Mouse (Mus musculus): ENCODE results near the gene Plppr2. TPM values are rescaled to one million over a fixed set of nuclear protein-coding genes. Genes with fewer than 3 reads are reported as not detected.
A peak's percentile ranks its signal among the peaks of the same experiment; 100 is the strongest.

Gene Plppr2
- under 1 TPM; 0.50 to 0.81 TPM for total RNA-seq (2021)
- long read RNA-seq, experiment 1 = 0 reads
- long read RNA-seq, experiment 2 = 0 reads

DNA sequence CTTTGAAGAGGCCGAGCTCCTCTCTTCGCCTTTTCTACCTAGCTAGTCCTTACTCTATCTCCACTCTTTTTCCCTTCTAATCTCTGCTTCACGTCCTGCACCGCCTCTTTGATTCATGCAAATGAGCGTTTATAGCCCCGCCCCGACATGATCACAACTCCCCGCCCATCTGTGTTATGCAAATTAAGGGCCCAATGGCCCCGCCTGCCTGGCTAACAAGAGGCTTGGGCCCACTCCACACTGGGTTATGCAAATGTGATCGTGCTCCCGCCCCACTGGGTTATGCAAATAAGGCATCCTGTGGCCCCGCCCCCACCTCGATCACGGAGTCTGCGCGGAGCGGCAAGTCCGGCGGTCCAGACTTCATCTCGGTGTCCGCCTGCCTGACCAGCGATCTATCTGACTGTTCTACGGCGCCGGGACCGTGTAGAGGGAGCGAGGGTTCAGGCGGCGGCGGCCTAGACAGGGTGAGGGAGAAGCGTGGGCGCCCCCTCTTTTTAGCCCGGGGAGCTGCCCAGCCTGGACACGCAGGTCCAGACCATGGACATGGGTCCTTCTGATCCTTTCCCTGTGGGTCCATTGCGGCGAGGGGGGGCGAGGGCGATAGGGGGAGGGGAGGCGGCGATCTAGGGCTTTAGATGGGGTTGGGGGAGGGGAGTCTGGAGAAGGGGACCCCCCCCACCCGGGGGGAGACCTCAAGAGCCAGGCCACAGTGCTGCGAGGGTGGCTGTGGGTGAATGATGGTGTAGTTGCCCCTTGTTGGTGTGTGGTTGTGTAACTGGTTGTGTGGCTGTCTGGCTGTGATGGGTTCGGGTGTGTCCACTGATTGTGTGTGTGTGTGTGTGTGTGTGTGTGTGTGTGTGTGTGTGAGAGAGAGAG, at the start of gene Plppr2:
TSS of gene Plppr2 (plus strand) at position 342 of the 879 bp plus-strand sequence.
- DNase-seq (ENCODE audit: low spot score) = peak; percentile 91

DNA sequence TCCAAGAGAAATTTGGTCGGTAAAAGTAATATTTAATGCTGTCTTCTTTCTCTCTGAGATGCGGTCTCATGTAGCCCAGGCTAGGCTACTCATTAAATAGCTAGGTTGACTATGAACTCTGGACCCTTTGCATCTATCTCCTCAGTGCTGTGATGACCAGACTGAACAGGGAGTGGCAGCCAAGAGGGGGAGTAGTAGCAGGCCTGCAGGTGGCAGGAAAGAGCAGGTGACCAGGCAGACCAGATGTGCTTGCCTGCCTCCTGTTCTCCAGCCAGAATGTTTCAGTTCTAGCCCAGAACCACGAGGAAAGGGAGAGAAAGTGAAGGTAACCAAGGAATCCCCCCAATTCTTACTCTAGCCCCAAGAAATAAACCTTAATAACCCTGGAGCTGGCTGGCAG, 47.6 kb upstream of the Plppr2 start:
- DNase-seq (ENCODE audit: low spot score) = no peak

DNA sequence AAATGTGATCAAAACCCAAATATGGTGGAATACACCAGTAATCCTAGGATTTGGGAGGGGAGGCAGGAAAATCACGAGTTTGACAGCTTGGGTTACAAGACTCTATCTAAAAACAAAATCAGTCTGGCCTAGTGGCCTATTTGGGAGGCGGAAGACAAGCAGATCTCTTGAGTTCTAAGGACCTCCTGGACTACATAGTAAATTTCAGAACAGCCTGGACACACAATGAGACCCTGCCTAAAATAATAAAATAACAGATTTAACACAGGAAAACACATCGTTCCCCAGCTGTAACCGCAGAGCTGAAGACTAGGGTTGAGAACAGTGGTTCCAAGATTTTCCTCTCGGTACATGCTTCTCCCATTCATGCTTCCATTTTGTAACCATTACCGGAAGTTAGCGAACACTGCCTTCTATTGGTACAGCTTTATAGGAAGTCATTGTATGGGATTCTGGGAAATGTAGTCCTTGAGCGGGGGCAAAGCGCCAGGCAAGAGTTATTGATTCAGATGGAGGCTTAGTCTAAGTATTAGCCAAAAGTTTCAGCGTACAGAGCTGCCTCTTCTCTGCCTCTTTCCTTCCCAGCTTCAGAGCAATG, 35.5 kb upstream of the Plppr2 start:
- peak; percentile 73 for DNase-seq (ENCODE audit: low spot score)

DNA sequence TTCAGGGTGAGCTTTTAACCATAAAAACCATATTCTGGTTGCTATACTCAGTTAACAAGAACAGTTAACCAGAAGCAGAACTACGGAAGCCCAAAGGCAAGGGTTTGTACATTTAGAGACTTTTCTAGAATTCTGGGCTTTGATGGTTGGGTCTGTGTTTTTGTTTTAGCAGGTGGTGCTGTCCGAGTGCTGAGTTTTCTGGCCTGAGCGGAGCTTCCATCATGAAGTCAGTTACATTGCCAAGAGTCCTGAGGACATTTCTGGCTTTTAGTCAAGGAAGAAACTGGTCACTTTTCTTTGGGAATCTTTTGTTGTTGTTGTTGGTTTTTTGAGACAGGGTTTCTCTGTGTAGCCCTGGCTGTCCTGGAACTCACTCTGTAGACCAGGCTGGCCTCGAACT, 32.8 kb upstream of the Plppr2 start:
- DNase-seq (ENCODE audit: low spot score) = no peak

DNA sequence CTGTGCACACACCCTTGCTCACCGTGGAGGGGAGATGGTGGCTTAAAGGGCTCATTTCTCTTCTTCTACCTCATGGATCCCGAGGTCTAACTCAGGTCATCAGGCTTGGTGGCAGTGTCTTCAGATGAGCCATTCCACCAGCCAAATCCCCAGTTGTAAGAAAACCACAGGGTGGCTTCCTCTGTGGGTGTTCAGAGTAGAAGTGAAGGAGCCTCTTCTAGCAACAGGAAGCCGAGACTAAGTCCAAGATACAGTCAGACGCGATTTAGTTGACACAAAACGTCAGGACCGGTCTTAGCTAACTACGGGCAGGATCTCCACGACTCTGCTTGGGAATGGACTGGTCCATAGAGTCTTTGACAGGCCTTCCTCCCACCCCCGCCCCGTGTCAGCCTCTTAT, 28.6 kb upstream of the Plppr2 start:
- no peak for DNase-seq (ENCODE audit: low spot score)

DNA sequence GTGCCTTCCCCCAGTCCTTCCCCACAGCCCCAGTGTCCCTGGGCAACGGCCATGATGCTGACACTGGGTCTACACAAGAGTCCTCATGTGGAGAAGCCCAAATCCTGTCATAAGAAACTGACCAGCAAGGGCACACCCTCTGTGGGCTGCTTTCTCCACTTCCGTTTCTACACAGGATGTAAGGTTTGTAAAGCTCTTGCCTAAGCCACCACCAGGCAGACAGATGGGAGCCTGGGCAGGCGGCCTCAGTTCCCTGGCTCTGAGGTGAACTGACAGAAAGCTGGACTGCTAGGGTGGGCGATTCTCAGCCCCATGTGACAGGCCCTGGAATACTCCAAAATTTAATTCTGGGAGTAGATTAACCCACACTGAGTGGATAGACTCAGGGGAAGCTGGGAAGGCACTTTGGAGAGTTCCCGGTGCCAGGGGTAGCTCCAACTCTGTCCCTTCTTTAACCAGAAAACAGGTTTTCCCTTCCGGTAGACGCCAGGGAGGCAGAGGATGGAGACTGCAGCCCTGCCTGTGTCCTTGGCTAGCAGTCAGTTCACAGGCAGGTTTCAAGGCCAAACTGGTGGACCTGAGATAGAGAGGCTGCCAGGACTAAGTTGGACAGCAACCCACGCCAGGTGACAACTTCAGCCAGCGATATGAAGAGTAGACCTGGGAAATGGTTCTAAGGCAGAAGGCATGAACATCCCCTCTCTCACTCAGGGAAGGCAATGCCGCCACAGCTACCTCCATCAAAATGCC, 27.2 kb upstream of the Plppr2 start:
- no peak for DNase-seq (ENCODE audit: low spot score)

DNA sequence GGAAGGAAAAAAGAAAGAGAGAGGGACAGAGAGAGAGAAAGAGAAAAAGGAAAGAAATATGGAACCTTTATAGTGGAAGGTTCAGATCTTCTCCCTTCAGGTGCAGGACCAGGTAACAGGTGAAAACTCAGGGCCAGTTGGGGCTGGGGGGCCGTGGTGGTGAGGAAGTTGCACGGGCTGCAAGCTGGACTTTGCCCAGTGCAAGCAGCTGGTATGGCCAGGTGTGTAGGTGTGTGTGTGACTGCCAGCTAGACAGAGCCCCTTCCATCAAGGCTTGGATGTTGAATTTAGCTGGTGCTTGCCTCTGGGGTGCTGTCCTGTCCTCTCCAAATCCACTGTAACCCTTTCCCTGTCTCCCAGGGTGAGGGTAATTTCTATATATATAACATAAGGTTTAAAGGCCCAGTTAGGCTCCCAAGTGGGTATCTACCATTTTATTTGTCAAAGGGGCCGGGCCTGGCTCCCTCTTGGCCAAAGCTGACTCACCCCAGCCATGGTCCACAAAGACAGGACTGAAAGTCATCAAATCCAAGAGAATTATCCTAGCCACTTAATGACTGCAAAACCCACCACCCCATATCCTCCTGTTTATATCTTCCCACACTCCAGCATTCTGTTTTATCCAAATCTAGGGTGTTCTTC, 19.9 kb upstream of the Plppr2 start:
- DNase-seq (ENCODE audit: low spot score) = no peak

DNA sequence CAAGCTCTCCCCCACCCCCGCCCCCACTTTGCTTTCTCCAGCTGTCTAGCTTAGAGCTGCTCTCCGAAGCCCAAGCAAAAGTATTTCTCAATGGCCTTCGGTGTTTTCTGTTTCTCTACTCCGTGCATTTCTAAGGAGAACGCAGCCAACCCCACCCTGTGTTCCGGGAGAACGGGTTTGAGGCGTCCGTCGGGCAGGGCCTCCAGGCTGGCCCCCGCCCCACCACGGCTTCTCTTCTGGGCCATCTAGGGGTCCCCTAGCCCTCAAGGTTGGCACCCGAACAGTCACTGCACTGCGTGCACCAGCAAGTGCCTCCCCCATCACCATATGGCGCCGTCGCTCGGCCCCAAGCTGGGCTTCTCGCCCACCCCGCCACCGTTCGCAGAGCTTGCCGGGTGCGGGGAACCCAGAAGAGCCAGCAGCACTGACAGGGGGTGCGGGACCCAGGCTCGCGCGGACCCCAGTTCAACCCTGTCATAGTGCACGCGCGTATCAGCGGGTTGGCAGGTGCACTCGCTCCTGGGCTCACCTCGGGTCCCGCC, 19.3 kb upstream of the Plppr2 start:
- no peak for DNase-seq (ENCODE audit: low spot score)

DNA sequence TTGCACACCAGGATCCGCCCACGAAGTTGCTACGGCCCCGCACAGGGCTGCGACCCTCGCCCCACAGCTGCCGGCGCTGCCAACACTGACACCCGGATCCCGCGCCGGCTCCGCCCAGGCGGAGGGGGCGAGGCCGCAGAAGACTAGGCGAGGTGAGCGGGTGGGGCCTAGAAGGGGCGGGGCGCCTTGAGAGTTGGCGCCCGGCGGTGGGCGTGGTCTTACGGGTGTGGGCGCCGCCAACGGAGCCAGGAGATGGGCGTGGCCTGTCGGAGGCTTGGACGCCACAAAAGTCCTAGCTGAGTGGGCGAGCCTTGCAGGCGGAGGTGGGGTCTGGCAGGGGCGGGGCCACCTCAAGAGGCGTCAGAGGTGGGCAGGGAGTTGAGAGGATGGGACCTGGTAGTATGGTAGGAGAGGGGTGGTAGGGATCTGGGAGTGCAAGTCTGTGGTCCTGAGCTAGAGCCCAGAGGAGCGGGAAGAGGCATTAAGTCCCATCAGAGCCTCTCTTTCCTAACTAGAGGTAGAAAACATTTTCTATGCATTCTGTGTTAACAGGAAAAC, 18.7 kb upstream of the Plppr2 start, which contains the start of gene Rab3d:
TSS of gene Rab3d (minus strand) at position 158 of the 558 bp plus-strand sequence.
- peak; percentile 91 for DNase-seq (ENCODE audit: low spot score)

DNA sequence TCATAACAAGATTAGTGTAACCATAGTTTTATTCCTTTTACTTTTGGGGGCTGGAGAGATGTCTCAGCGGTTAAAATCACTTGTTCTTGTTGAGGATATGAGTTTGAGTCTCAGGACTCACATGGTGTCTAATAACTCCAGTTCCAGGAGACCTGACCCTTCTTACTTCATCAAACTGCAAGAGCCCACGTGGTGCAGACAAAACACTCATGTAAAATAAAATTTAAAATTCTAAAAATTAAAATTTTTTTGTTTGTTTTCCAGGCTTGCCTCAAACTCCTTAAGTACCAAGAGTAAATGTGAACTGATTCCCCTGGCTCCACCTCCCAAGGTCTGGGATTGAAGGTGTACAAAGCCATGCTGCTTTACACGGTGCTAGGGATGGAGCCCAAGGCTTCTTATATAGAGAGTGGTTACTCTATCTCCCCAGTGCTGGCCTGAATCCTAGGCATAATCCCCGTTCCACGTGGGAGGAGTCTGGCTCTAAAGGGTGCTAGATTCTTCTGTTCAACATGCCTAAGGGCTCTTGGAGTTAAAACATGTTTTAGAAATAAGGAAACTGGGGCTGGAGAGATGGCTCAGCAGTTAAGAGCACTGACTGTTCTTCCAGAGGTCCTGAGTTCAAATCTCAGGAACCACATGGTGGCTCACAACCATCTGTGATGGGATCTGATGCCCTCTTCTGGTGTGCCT, 18.0 kb upstream of the Plppr2 start:
- DNase-seq (ENCODE audit: low spot score) = no peak

DNA sequence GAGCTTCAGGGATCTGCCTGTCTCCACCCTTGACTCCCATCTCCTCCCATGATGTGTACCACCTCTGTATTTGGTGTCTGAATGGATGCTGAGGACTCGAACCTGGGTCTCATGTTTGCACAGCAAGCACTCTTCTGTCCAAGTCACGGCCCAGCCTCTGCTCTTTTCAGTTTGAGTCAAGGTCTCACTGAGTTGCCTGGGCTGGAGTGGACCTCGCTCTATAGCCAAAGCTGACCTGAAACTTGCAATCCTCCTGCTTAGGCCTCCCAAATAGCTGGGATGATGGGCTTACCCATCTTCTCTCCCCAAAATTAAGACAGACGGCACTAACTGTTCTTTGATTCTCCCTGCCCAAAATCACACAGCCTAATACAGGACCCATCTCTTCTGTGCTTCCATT, 13.8 kb upstream of the Plppr2 start:
- DNase-seq (ENCODE audit: low spot score) = no peak

DNA sequence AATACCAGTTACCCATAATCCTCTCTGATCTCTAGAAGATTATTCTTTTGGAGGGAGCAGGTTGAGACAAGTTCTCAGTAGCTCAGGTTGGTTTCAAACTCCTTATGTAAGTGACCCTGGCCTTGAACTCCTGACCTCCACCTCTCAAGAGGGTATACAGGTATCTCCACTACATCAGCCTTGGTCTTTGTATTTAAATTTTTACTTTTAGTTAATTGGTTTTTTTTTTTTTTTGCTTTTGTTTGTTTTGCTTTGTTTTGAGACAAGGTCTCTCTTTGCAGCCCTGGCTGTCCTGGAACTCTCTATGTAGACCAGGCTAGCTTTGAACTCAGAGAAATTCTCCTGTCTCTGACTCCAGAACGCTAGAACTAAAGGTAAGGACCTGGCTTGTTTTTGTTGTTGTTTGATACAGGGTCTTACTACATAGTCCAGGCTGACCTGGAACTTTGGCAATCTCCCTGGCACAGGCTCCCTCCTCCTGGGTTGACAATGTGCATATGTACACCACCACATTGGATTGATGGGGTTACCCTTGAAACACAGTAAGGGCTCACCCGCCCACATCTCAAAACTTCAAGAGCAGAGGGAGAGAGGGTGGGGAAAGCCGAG, 13.2 kb upstream of the Plppr2 start:
- no peak for DNase-seq (ENCODE audit: low spot score)

DNA sequence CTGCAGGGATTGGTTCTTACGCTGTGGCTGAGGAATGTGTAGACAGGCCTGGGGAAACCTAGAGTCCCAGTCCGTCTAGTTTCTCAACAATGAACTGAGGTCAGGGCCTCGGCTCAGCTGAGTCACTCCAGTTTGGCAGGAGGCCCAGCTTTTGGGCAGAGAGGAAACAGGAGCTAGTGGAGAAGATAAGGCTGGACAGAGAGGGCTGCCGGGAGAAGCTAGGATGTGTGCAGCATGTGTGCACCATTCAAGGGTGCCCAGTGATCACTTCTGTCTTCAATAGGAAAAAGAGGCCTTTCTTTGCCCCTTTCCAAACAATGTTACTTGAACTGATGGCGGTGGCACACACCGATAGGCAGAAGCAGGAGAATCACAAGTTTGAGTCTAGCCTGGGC, 12.7 kb upstream of the Plppr2 start:
- DNase-seq (ENCODE audit: low spot score) = peak; percentile 91

DNA sequence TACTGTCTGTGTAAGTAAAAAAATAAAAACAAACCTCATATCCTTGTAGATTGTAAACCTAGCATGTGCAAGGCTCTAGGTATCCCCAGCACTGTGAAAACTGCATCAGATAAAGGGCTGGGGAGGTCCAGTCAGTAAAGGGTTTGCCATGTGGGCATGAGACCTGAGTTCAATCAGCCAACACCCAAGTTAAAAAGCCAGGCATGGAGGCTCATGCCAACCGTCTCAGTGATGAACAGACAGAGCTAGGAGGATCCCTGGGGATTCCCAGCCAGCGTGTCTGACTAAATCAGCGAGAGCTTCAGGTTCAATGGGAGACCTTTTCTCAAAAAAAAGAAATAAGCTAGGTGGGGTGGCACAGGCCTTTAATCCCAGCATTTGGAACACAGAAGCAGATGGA, 11.8 kb upstream of the Plppr2 start:
- no peak for DNase-seq (ENCODE audit: low spot score)

DNA sequence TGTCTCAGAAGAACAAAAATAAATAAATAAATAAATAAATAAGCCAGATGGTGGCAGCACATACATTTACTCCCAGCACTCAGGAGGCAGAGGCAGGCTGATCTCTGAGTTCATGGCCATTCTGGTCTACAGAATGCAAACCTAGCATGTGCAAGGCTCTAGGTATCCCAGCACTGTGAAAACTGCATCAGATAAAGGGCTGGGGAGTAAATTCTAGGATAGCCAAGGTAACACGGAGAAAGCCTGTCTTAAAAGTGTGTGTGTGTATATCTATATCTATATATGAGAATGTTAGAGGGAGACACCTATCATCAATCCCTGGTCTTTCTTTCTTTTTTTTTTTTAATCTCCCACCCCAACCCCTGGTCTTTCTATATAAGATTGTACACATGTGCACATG, 11.3 kb upstream of the Plppr2 start:
- DNase-seq (ENCODE audit: low spot score) = no peak

DNA sequence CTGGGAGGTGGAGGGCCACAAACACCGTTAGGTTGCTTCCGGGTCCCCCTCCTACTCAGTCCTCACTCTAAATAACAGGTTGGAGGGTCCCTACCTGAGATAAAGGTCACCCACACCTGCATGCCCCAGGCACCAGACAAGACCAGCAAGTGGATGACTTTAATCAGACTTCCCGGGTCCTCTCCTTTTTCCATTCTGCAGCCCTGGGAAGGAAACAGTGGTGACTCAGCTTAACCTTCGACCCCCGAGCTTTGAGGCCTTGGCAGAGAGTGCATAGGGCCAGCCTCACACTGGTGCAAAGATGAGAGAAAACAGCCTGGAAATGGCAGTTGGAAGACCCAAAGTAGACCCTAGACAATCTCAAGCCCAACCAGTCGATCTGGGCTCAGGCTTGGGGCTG, 10.7 kb upstream of the Plppr2 start:
- DNase-seq (ENCODE audit: low spot score) = no peak

DNA sequence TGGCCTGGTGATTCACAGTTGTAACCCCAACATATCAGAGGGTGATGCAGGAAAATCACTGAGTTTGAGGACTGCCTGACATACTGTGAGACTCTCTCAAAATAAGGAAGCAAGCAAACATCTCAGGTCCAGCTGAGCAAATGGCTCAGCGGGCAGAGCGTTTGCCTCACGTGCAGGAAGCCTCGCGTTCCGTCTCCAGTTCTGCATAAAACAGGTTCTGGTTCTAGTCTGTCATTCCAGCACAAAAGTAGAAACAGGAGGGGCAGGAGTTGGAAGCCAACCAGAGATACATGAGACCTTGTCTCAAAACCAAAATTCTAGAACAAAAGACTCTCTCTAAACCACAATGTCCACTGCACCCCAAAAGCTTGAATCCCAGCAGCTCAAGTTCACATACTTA, 10.0 kb upstream of the Plppr2 start:
- no peak for DNase-seq (ENCODE audit: low spot score)

DNA sequence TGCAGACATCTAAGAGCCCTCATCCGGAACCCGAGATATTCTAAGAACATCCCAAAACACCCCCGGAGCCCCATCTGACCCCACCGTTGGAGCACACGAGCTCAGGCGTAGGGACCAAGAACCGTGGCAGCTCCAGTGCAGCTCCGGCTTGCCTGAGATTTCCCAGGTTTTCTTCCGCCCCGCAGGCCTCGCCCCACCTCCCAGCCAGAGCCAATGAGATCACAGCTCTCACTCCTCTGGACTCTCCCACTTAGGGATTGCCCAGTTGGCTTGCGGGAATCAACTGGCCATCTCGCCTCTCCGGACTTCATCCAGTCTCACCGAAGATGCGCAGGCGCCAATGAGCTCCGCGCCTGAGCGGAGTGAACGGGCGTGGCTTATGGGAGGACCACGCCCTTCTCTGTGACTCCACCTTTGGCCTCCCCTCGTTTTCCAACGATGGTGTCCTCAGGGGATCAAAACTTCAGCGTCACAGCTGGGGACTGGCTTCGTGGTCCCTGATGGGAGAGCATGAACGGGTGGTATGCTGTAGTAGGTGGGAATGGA, 9.6 kb upstream of the Plppr2 start, which contains the start of the genes Ccdc159 and Tmem205:
TSS of gene Ccdc159 (plus strand) at position 264 of the 546 bp plus-strand sequence.
TSS of gene Tmem205 (minus strand) at position 349 of the 546 bp plus-strand sequence.
- DNase-seq (ENCODE audit: low spot score) = peak; percentile 92

DNA sequence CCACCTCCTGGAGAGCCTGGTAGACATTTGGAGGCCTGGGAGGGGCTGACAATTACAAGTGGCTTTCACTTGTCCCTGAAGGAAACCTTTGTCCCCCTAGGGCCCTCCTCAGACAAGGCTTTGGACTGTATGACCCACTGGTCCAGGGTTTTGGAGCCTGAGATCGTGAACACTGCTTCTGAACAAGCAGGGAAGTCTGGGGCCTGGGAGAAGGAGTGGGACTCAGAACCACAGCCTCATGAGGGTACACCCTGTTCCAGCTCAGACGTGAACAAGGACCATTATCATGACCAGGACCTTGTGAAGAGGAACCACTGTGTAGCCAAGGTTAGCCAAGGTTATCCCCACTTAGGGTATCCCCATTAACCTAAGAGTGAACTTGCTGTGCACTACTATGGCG, 7.6 kb upstream of the Plppr2 start:
- no peak for DNase-seq (ENCODE audit: low spot score)

DNA sequence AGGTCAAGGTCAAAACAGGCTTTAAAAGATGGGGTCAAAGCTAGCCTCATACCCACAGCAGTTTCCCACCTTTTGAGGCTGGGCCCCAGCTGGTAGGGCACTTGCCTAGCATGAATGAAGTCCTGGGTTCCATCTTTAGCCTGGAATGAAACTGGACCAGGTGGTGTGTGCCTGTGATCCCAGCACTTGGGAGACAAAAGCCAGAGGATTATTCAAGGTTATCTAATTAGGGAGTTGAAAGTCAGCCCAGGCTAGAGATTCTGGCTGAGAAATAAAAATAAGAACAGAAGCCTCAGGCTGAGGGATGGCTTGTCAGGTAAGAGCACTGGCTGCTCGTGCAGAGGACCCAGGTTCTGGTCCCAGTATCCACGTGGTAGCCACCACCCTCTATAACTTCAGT, 4.8 kb upstream of the Plppr2 start:
- no peak for DNase-seq (ENCODE audit: low spot score)

Data from gastrocnemius, adult 18-20 months (tissue).